Mouse (Mus musculus): ENCODE data around the gene Mlxipl.

DNA sequence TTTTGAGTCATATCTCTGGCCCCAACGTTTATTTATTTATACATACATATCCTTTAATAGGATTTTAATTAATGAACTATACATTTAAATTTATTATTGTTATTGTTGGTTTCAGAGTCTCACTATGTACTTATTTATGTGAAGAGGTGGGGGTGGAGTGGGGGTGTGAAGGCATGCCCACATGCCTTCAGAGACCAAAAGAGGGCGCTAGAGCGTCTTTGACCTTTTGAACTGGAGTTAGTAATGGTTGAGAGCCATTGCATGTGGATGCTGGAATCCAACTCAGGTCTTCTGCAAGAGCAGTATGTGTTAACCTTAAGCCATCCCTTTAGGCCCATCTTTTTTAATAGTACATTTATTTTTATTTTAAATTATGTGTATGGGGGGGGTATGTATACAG is 95.9 kb downstream of the Mlxipl start:
- TF ChIP-seq POLR2A (IDR thresholded peaks at IDR 0.05; ENCODE audit: extremely low read depth, insufficient read depth, low read length) = no peak
- peak; percentile 62 for TF ChIP-seq CTCF (IDR thresholded peaks at IDR 0.05; ENCODE audit: low read depth, low read length)

Measured in liver, adult 2 months (tissue).